Mouse (Mus musculus) adipocyte (in vitro differentiated cells): ENCODE measurements around the gene Cacna1a.
A peak's percentile ranks its signal among the peaks of the same experiment; 100 is the strongest.

ENCODE experiments used
- DNase-seq: peaks from one replicate; pipeline ENCODE4 v3.0.0-alpha.2; 2016; ENCODE audit warnings: low spot score

Cacna1a gene

GRCm38 (mm10) chr8:84413886-84414851 is 25.9 kb downstream of the Cacna1a start:
- no peak for DNase-seq

- no peak for DNase-seq
Measured at GRCm38 (mm10) chr8:84414918-84415317, 26.7 kb downstream of the Cacna1a start.

- no peak for DNase-seq
Measured at GRCm38 (mm10) chr8:84415378-84415898, 27.2 kb downstream of the Cacna1a start.

GRCm38 (mm10) chr8:84416041-84416440 is 27.8 kb downstream of the Cacna1a start:
- DNase-seq = no peak

GRCm38 (mm10) chr8:84416915-84417314 is 28.7 kb downstream of the Cacna1a start:
- DNase-seq = no peak

GRCm38 (mm10) chr8:84417840-84418239 is 29.6 kb downstream of the Cacna1a start:
- no peak for DNase-seq

GRCm38 (mm10) chr8:84424426-84424825 is 36.2 kb downstream of the Cacna1a start:
- DNase-seq = no peak

GRCm38 (mm10) chr8:84426087-84426486 is 37.8 kb downstream of the Cacna1a start:
- DNase-seq = no peak

- DNase-seq = no peak
Measured at GRCm38 (mm10) chr8:84426582-84426981, 38.3 kb downstream of the Cacna1a start.

- DNase-seq = no peak
Measured at GRCm38 (mm10) chr8:84428034-84428433, 39.8 kb downstream of the Cacna1a start.

GRCm38 (mm10) chr8:84429014-84429413 is 40.8 kb downstream of the Cacna1a start:
- DNase-seq = no peak

- no peak for DNase-seq
Measured at GRCm38 (mm10) chr8:84429492-84429891, 41.3 kb downstream of the Cacna1a start.

- DNase-seq = no peak
Measured at GRCm38 (mm10) chr8:84435370-84435769, 47.1 kb downstream of the Cacna1a start.

- no peak for DNase-seq
Measured at GRCm38 (mm10) chr8:84439813-84440212, 51.6 kb downstream of the Cacna1a start.

GRCm38 (mm10) chr8:84442043-84442442 is 53.8 kb downstream of the Cacna1a start:
- DNase-seq = no peak

GRCm38 (mm10) chr8:84446571-84446991 is 58.3 kb downstream of the Cacna1a start:
- DNase-seq = no peak

GRCm38 (mm10) chr8:84454532-84454931 is 66.3 kb downstream of the Cacna1a start:
- DNase-seq = peak; percentile 85

GRCm38 (mm10) chr8:84458853-84459252 is 70.6 kb downstream of the Cacna1a start:
- no peak for DNase-seq

- no peak for DNase-seq
Measured at GRCm38 (mm10) chr8:84459276-84459675, 71.0 kb downstream of the Cacna1a start.

GRCm38 (mm10) chr8:84460698-84461097 is 72.5 kb downstream of the Cacna1a start:
- DNase-seq = no peak

GRCm38 (mm10) chr8:84466932-84467331 is 78.7 kb downstream of the Cacna1a start:
- no peak for DNase-seq

- DNase-seq = no peak
Measured at GRCm38 (mm10) chr8:84469076-84469475, 80.8 kb downstream of the Cacna1a start.

GRCm38 (mm10) chr8:84471271-84471995 is 83.2 kb downstream of the Cacna1a start:
- peak; percentile 72 for DNase-seq
